Mouse (Mus musculus) gastrocnemius, adult 8-10 months (tissue): ENCODE measurements around the gene Chn1. TPM values are rescaled to one million over a fixed set of nuclear protein-coding genes. Genes with fewer than 3 reads are reported as not detected.

ENCODE experiments used
- DNase-seq, 2 experiments: peaks; one replicate each; pipeline ENCODE4 v3.0.0; 2022; ENCODE audit warnings: low spot score in 2 of 2
- total RNA-seq, 4 experiments: library from RNA; stranded (reverse); gene quantifications; 2 replicates each; pipeline ENCODE4 v1.2.4; 2022

The Chn1 gene
- total RNA-seq, 4 experiments from 2014 or later: 1.7 to 4.8 (median 3.3) TPM

GRCm38 (mm10) chr2:73560899-73561664 lies 214.1 kb downstream of the Chn1 start:
- no peak for DNase-seq

Other genes starting within 250 kb of the Chn1 start
- 10 to 100 TPM in 1 of 4 experiments, 1 to 10 TPM in 3; 4.5 to 10.1 (median 6.6) TPM for gene Wipf1, start 245.6 kb downstream of the Chn1 start, total RNA-seq
- gene Chrna1, start 195.0 kb downstream of the Chn1 start, total RNA-seq: 1 to 10 TPM; 4.8 to 5.3 (median 5.2) TPM
- gene Atf2, start 117.3 kb upstream of the Chn1 start, total RNA-seq: 10 to 100 TPM; 22.5 to 29.9 (median 25.7) TPM
- 1,000 to 10,000 TPM in 3 of 4 experiments, 100 to 1,000 TPM in 1; 989 to 1,084 (median 1,053) TPM for gene Atp5g3, start 136.0 kb upstream of the Chn1 start, total RNA-seq